In genomic region chr9:72808586-72808985, GRCm38 (mm10) we compare ENCODE assay signal across 12 mouse cellular contexts. TPM values are rescaled to one million over a fixed set of nuclear protein-coding genes. Genes with fewer than 3 reads are reported as not detected.
DNase-seq lines count a peak whose midpoint lies in the region; ATAC-seq lines count a peak whose summit lies in the region.
"Had no signal": no experiment of that assay in that cellular context is flagged by ENCODE, and none has a peak within 500 bp of the region (broad histone marks: within the 10 kb centered on the region; RNA-seq: fewer than 3 reads in every experiment).

No protein-coding gene starts in this region.

- H3K9ac ChIP-seq in heart, embryonic 13.5 days, result peak overlapping the region; percentile 94; the same call in 1 of the 2 replicates
- no peak overlapping the region for H3K9ac ChIP-seq in neural tube, embryonic 11.5 days (ENCODE audit: low read length)
- H3K9ac ChIP-seq in hindbrain, embryonic 16.5 days (ENCODE audit: low read depth, low read length), result no peak overlapping the region; the same call in 1 of the 2 replicates
- H3K9ac ChIP-seq: liver, embryonic 13.5 days had no signal

- H3K4me3 ChIP-seq in heart, embryonic 13.5 days, result peak overlapping the region; percentile 90; the same call in 1 of the 2 replicates
- peak overlapping the region; percentile 90 for H3K4me3 ChIP-seq in neural tube, embryonic 11.5 days (ENCODE audit: low read depth, low read length)
- H3K4me3 ChIP-seq in hindbrain, embryonic 16.5 days (ENCODE audit: low read length), result no peak overlapping the region
- H3K4me3 ChIP-seq: erythroblast, embryonic 14.5 days had no signal

- 26% methylated on average over 3 of the region's 3 CpGs for WGBS in heart, embryonic 13.5 days
- 2% methylated on average over 3 of the region's 3 CpGs for WGBS in neural tube, embryonic 11.5 days
- 14% methylated on average over 3 of the region's 3 CpGs for WGBS in hindbrain, embryonic 16.5 days

- no peak overlapping the region for H3K27ac ChIP-seq in heart, embryonic 13.5 days (replicated peaks)
- no peak overlapping the region for H3K27ac ChIP-seq in neural tube, embryonic 11.5 days (ENCODE audit: low read depth, low read length)
- H3K27ac ChIP-seq in hindbrain, embryonic 16.5 days (ENCODE audit: low read depth, low read length), result no peak overlapping the region
- H3K27ac ChIP-seq: liver, embryonic 13.5 days had no signal

- no peaks in the 10 kb centered on the region for H3K9me3 ChIP-seq in heart, embryonic 13.5 days
- no peaks in the 10 kb centered on the region for H3K9me3 ChIP-seq in neural tube, embryonic 11.5 days (ENCODE audit: control insufficient read depth, low read length)
- no peaks in the 10 kb centered on the region for H3K9me3 ChIP-seq in hindbrain, embryonic 16.5 days (ENCODE audit: control insufficient read depth, low read length)
- H3K9me3 ChIP-seq: liver, embryonic 13.5 days had no signal

- H3K4me1 ChIP-seq in heart, embryonic 13.5 days, result peaks cover 59% of the 10 kb centered on the region
- H3K4me1 ChIP-seq in neural tube, embryonic 11.5 days (ENCODE audit: control insufficient read depth, insufficient read depth, low read length), result peaks cover 36% of the 10 kb centered on the region
- peaks cover 12% of the 10 kb centered on the region for H3K4me1 ChIP-seq in hindbrain, embryonic 16.5 days (ENCODE audit: control insufficient read depth, insufficient read depth, low read depth, low read length)

- no peak for DNase-seq in heart, postnatal 10 days
- no peak for DNase-seq in neural tube, embryonic 11.5 days (ENCODE audit: low spot score)
- no peak for DNase-seq in neural tube, embryonic 10.5 days (ENCODE audit: extremely low spot score, low spot score)
- no peak for DNase-seq in layer of hippocampus, postnatal 14 days (ENCODE audit: low spot score in 2 of 2)
- no peak for DNase-seq in gastrocnemius, adult 8-10 months (ENCODE audit: low spot score in 2 of 2)
- no peak for DNase-seq in spleen, postnatal 4 days (ENCODE audit: low spot score in 2 of 2)
- DNase-seq: heart, postnatal 14 days; liver, embryonic 13.5 days; right cerebral cortex, adult 18-20 months had no signal

- intact Hi-C loops in heart, postnatal 10 days (cut with DNase I), result loop anchor here (5.0 kb wide), 1 partner anchor 41 kb away; no protein-coding TSS in a partner anchor

- no peaks in the 10 kb centered on the region for H3K27me3 ChIP-seq in heart, embryonic 13.5 days (replicated peaks)
- H3K27me3 ChIP-seq in neural tube, embryonic 11.5 days (ENCODE audit: control insufficient read depth, insufficient read depth, low read length), result no peaks in the 10 kb centered on the region
- H3K27me3 ChIP-seq in hindbrain, embryonic 16.5 days (replicated peaks; ENCODE audit: control insufficient read depth, insufficient read depth, low read length), result peaks cover 12% of the 10 kb centered on the region

- peak overlapping the region; percentile 94 for H3K4me2 ChIP-seq in heart, embryonic 13.5 days
- H3K4me2 ChIP-seq in neural tube, embryonic 11.5 days (ENCODE audit: low read depth), result peak overlapping the region; percentile 90
- H3K4me2 ChIP-seq in hindbrain, embryonic 16.5 days (ENCODE audit: low read length), result peak overlapping the region; percentile 100; the same call in 1 of the 2 replicates

- H3K36me3 ChIP-seq in heart, embryonic 13.5 days, result no peaks in the 10 kb centered on the region
- no peaks in the 10 kb centered on the region for H3K36me3 ChIP-seq in neural tube, embryonic 11.5 days (ENCODE audit: control insufficient read depth, insufficient read depth, low read length)
- no peaks in the 10 kb centered on the region for H3K36me3 ChIP-seq in hindbrain, embryonic 16.5 days (ENCODE audit: control insufficient read depth, insufficient read depth, low read length)
- H3K36me3 ChIP-seq: liver, embryonic 13.5 days had no signal

- no peak for ATAC-seq in heart, embryonic 13.5 days (ENCODE audit: extremely low read depth, insufficient number of reproducible peaks, low FRiP score, low TSS enrichment)
- ATAC-seq in neural tube, embryonic 11.5 days (ENCODE audit: insufficient read depth, low FRiP score, low TSS enrichment), result no peak
- ATAC-seq in hindbrain, embryonic 16.5 days, result no peak

RNA-seq across cellular contexts. Expression of gene Prtg, which starts 1.9 kb away (rescaled TPM):
- 0.87 and 0.92 TPM in 2 replicates for polyA plus RNA-seq in heart, embryonic 13.5 days (2015; fragmentation: Nextera tagmentation; extraction: Ambion mirVana)
- under 1 TPM; 0.22 TPM for total RNA-seq in heart, postnatal 10 days (2021)
- 3.6 and 4.4 TPM in 2 replicates for polyA plus RNA-seq in neural tube, embryonic 11.5 days (2014; fragmentation: Nextera tagmentation; extraction: Ambion mirVana)
- polyA plus RNA-seq in hindbrain, embryonic 16.5 days (2015; fragmentation: Nextera tagmentation; extraction: Ambion mirVana), result 0.40 and 0.51 TPM in 2 replicates
- total RNA-seq in layer of hippocampus, postnatal 14 days (2021), result 1 to 10 TPM in 1 of 2 experiments, under 1 TPM in 1; 0.90 to 1.0 TPM
- total RNA-seq in gastrocnemius, adult 8-10 months (2022), result under 1 TPM; 0.07 to 0.38 (median 0.12) TPM
- polyA plus RNA-seq: erythroblast, embryonic 14.5 days had no signal
